Mouse (Mus musculus): ENCODE results near the gene Chaf1a.
"Not testable (repeated sequence)": the region's sequence is repeated elsewhere in the genome, so short reads cannot be mapped to it uniquely, and the experiment has no call there.

Chaf1a gene

DNA sequence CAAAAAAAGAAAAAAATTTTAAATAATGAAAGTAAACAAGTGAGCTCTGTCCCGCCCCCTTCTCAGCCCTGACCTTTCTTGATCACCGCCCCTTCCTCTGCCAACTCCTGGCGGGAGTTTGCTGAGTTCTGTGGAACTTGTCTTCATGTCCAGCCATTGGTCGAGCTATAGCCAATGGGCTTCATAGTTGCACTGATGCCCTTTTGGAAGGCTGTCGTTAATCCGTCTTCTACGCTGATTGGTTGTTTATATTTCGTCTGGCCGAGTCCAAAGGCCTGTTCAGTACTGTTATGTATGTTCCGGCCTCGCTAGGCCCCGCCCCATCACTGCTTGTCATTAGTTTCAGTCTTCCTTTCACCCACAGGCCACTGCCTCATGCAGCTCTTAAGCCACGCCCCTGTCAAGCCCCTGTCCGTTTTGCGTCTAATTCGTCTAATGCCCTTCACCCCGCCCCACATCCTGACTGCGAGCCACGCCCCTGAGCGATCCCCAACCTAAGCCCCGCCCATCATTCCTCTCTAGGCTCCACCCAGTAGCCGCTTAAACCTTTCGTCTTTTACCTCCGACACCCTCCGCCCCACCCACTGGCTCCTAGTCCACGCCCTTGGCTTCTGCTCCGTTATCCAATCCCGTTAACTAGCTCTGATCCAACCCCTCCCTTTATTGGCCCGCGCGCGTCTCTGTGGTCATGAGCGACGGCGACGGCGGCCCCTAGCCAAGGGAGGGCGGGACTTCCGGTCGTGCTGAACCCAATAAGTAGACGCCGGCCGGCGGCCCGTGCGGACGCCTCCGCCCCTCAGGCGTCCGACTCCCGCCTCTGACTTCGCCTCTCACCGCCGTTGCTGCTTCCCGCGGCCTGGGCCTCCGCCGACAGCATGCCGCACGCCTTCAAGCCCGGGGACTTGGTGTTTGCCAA, 38.9 kb downstream of the Chaf1a start, which contains the start of gene Hdgfl2:
TSS of gene Hdgfl2 (plus strand) at position 755 of the 916 bp plus-strand sequence.
- Histone ChIP-seq H3K27me3 (ENCODE audit: control insufficient read depth, insufficient read depth, low read length, poor library complexity, severe bottlenecking) (no peaks in the 10 kb centered on the region), H3K36me3 (ENCODE audit: control insufficient read depth, insufficient read depth, low read length, poor library complexity, severe bottlenecking) (0 out of 2 replicates have a peak, but pooled peaks cover 3% of the 10 kb centered on the region)
- peak; percentile 100 for DNase-seq (ENCODE audit: low read depth, low spot score)

DNA sequence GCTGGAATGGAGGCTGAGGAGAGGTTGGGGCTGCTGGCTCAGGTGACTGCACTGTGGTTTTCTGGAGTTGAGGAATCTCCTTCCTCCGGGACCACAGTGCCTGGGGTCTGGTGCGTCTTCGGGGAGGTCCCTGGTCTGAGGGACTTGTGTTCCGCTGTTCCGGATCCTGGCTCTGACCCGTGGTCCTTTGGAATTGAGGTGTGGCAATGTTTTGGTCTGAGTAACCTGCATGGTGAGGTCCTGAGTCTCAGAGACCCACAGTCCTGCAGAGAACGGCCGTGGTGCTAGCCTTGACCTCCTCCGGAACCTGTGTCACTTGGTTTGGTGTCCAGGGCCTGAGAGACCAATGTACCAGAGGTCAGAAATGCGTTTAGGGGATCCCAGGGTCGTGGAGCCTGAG, 39.7 kb downstream of the Chaf1a start:
- peak; percentile 36 for DNase-seq (ENCODE audit: low read depth, low spot score)
- Histone ChIP-seq H3K27me3 (ENCODE audit: control insufficient read depth, insufficient read depth, low read length, poor library complexity, severe bottlenecking) (no peaks in the 10 kb centered on the region), H3K36me3 (ENCODE audit: control insufficient read depth, insufficient read depth, low read length, poor library complexity, severe bottlenecking) (0 out of 2 replicates have a peak, but pooled peaks cover 5% of the 10 kb centered on the region)

DNA sequence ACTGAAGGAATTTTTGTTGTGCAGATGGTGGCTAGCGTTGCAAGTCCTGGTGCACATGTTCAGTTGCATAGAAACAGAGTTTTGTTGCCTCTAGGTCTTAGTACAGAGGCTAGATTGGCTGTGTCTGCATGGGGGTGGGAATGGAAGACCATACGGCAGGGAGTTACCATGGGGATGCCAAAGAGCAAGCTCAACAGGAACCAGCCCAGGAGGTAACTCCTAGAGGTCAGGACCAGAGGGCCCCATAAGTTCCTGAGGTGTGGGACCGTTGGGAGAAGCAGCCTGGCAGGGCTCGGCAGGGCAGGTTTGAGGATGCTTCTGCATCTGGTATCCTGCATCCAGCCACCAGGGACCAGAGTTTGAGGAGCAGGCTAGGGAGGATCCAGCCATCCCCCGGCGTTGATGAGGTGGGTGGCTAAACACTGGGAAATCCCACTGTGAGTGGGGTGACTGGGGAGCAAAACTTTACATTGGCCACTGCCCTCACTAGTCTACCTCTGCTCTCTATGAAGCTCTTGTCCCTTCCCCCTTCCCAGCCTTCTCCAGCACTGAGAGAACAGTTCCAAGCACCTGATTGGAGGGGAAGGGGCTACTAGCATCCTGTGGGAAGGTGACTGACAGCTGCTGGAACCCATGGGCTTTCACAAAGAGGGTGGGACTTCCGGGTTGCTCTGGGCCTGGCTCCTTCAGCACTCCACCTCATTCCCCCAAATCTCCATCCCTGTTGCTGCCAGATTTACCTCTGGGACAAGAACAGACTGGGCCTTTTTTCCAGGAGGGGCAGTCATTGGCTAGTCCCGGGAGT, 40.7 kb downstream of the Chaf1a start:
- DNase-seq (ENCODE audit: low read depth, low spot score) = no peak
- 0 out of 2 replicates have a peak, but pooled peaks cover 5% of the 10 kb centered on the region for H3K36me3 ChIP-seq (ENCODE audit: control insufficient read depth, insufficient read depth, low read length, poor library complexity, severe bottlenecking)
- H3K27me3 ChIP-seq (ENCODE audit: control insufficient read depth, insufficient read depth, low read length, poor library complexity, severe bottlenecking) = no peaks in the 10 kb centered on the region

- H3K36me3 ChIP-seq (ENCODE audit: control insufficient read depth, insufficient read depth, low read length, poor library complexity, severe bottlenecking) = peaks cover 5% of the 10 kb centered on the region
- DNase-seq (ENCODE audit: low read depth, low spot score) = no peak
- H3K27me3 ChIP-seq (ENCODE audit: control insufficient read depth, insufficient read depth, low read length, poor library complexity, severe bottlenecking) = no peaks in the 10 kb centered on the region
Measured at GRCm38 (mm10) chr17:56092312-56092711, 52.1 kb downstream of the Chaf1a start.

GRCm38 (mm10) chr17:56092794-56093193, 52.6 kb downstream of the Chaf1a start:
- DNase-seq (ENCODE audit: low read depth, low spot score) = no peak
- peaks cover 5% of the 10 kb centered on the region for H3K36me3 ChIP-seq (ENCODE audit: control insufficient read depth, insufficient read depth, low read length, poor library complexity, severe bottlenecking)
- H3K27me3 ChIP-seq (ENCODE audit: control insufficient read depth, insufficient read depth, low read length, poor library complexity, severe bottlenecking) = no peaks in the 10 kb centered on the region

GRCm38 (mm10) chr17:56096883-56097282, 56.6 kb downstream of the Chaf1a start:
- no peaks in the 10 kb centered on the region for H3K27me3 ChIP-seq (ENCODE audit: control insufficient read depth, insufficient read depth, low read length, poor library complexity, severe bottlenecking)
- no peak for DNase-seq (ENCODE audit: low read depth, low spot score)

DNA sequence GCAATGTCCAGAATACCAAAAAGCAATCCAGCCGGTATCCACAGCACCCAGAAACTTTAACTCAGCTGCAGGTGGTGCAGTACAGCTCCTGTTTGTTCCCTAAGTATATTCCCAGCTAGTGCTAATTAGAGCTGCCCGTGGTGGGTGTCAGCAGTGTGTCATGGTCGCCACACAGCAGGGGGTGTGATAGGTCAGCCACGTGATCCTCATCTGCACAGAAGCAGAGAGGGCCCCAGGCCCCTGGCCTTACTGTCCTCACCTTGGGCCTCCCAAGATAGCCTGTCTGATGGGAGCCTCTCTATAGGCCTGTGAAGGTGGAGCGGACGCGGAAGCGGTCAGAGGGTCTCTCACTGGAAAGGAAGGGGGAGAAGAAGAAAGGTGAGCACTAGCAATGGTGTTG, 57.9 kb downstream of the Chaf1a start:
- H3K27me3 ChIP-seq (ENCODE audit: control insufficient read depth, insufficient read depth, low read length, poor library complexity, severe bottlenecking) = no peaks in the 10 kb centered on the region
- DNase-seq (ENCODE audit: low read depth, low spot score) = no peak
- H3K36me3 ChIP-seq (ENCODE audit: control insufficient read depth, insufficient read depth, low read length, poor library complexity, severe bottlenecking) = peaks cover 8% of the 10 kb centered on the region

More at GRCm38 (mm10) chr17:56096883-56097282, 56.6 kb downstream of the Chaf1a start:
- H3K36me3 ChIP-seq (ENCODE audit: control insufficient read depth, insufficient read depth, low read length, poor library complexity, severe bottlenecking) = peaks cover 8% of the 10 kb centered on the region

DNA sequence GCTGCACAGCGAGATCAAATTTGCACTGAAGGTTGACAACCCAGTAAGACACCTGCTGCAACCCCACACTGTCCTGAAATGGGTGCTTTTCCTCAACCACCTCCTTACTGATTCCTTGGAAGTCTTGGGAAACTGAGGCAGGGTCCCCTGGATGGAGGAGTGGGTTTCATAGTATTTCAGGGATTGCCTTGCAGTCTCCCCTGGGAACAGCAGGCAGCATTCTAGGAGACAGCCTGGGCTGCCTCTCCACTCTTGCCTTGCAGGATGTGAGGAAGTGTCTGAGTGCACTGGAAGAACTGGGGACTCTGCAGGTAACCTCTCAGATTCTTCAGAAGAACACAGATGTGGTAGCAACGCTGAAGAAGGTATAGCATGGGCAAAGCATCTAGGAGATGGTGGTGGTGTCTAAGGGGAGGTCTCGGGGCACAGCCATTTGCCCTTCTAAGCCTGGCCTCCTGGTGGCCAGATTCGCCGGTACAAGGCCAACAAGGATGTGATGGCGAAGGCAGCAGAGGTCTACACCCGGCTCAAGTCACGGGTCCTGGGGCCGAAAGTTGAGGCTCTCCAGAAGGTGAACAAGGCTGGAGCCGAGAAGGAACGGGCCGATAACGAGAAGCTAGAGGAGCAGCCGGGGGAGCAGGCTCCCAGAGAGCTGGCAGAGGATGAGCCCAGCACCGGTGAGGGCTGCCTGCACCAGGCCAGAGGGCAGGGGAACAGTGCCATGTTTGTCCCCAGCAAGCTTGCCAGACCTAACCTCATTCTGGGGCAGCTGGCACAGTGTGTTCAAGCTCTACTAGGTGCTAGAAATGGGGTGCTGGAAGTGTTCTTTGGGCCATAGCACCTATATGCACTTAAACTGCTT, 58.7 kb downstream of the Chaf1a start:
- H3K36me3 ChIP-seq (ENCODE audit: control insufficient read depth, insufficient read depth, low read length, poor library complexity, severe bottlenecking) = peaks cover 8% of the 10 kb centered on the region
- DNase-seq (ENCODE audit: low read depth, low spot score) = no peak

GRCm38 (mm10) chr17:56100811-56101210, 60.6 kb downstream of the Chaf1a start:
- Histone ChIP-seq H3K27me3 (ENCODE audit: control insufficient read depth, insufficient read depth, low read length, poor library complexity, severe bottlenecking) (no peaks in the 10 kb centered on the region), H3K36me3 (ENCODE audit: control insufficient read depth, insufficient read depth, low read length, poor library complexity, severe bottlenecking) (peaks cover 8% of the 10 kb centered on the region)
- DNase-seq (ENCODE audit: low read depth, low spot score) = no peak

More for the DNA sequence above, 58.7 kb downstream of the Chaf1a start:
- no peaks in the 10 kb centered on the region for H3K27me3 ChIP-seq (ENCODE audit: control insufficient read depth, insufficient read depth, low read length, poor library complexity, severe bottlenecking)

DNA sequence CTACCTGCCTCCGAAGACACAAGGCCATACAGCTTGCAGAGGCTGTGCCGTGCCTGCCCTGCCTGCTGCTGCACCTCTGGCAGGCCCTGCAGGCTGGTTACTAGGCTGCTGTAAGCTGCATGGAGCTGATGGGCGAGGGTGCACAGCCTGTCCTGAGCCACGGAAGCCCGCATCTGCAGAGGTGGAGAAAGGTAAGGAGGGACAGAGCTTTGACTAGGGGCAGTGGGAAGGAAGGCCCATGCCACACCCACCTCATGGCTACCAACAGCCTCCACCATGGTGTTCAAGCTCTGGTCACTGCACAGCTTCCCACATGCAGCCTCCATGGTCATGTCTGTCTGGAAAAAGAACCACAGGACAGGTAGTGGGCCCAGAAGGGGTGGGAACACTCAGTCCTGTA, 61.9 kb downstream of the Chaf1a start:
- no peaks in the 10 kb centered on the region for H3K27me3 ChIP-seq (ENCODE audit: control insufficient read depth, insufficient read depth, low read length, poor library complexity, severe bottlenecking)
- DNase-seq (ENCODE audit: low read depth, low spot score) = no peak

GRCm38 (mm10) chr17:56102927-56103326, 62.7 kb downstream of the Chaf1a start:
- DNase-seq (ENCODE audit: low read depth, low spot score) = no peak
- no peaks in the 10 kb centered on the region for H3K27me3 ChIP-seq (ENCODE audit: control insufficient read depth, insufficient read depth, low read length, poor library complexity, severe bottlenecking)
- H3K36me3 ChIP-seq (ENCODE audit: control insufficient read depth, insufficient read depth, low read length, poor library complexity, severe bottlenecking) = peaks cover 3% of the 10 kb centered on the region

More for the DNA sequence above, 61.9 kb downstream of the Chaf1a start:
- peaks cover 3% of the 10 kb centered on the region for H3K36me3 ChIP-seq (ENCODE audit: control insufficient read depth, insufficient read depth, low read length, poor library complexity, severe bottlenecking)

DNA sequence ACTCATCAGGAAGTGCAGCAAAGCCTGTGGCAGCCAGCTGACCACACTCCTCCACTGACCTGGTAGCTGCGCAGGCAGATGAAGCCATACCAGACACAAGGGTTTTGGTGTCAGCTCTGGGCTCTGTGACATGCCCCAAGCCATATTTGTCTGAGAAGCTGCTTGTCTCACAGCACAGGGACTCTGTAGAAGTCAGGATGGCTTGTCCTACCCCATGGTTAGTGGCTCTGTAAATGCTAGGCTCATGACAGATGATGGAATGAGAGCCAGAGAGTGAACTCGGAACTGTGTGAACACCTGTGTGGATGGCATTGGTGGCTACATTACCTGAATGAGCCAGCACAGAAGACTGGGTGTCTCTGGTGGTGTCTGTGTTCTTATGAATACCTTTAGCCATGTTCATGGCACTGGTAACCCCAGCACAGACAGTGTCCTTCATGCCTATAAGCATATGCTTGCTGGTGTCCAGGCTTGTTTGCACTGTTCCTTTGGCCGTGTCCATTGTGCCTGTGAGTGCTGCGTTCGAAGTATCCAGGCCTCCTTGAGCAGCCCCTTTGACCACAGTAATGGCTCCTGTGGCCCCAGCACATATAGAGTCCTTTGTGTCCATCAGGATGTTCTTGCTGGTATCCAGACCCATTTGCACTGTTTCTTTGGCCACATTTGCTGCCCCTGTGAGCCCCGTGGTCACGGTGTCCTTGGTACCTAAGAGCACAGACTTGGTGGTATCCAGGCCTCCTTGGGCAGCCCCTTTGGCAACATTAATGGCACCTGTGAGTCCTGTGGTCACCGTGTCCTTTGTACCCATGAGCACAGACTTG, 63.4 kb downstream of the Chaf1a start:
- H3K36me3 ChIP-seq (ENCODE audit: control insufficient read depth, insufficient read depth, low read length, poor library complexity, severe bottlenecking) = no peaks in the 10 kb centered on the region; the same call in 1 of the 2 replicates
- no peak for DNase-seq (ENCODE audit: low read depth, low spot score)
- no peaks in the 10 kb centered on the region for H3K27me3 ChIP-seq (ENCODE audit: control insufficient read depth, insufficient read depth, low read length, poor library complexity, severe bottlenecking)

- not testable (repeated sequence) for H3K36me3 ChIP-seq (ENCODE audit: control insufficient read depth, insufficient read depth, low read length, poor library complexity, severe bottlenecking); H3K27me3 ChIP-seq (ENCODE audit: control insufficient read depth, insufficient read depth, low read length, poor library complexity, severe bottlenecking); DNase-seq (ENCODE audit: low read depth, low spot score)
Measured at GRCm38 (mm10) chr17:56104821-56105220, 64.6 kb downstream of the Chaf1a start.
